Mouse (Mus musculus) ovary, postnatal 14 days (tissue): ENCODE results near the gene Mapkapk5.

Source experiments
- DNase-seq: peaks from one replicate; pipeline ENCODE4 v3.0.0; 2022; ENCODE audit warnings: low spot score

Mapkapk5 gene

GRCm38 (mm10) chr5:121545793-121546529 lies at the start of gene Mapkapk5:
Mapkapk5 (minus strand) TSS chr5:121545905.
- DNase-seq: peak; percentile 99

DNA sequence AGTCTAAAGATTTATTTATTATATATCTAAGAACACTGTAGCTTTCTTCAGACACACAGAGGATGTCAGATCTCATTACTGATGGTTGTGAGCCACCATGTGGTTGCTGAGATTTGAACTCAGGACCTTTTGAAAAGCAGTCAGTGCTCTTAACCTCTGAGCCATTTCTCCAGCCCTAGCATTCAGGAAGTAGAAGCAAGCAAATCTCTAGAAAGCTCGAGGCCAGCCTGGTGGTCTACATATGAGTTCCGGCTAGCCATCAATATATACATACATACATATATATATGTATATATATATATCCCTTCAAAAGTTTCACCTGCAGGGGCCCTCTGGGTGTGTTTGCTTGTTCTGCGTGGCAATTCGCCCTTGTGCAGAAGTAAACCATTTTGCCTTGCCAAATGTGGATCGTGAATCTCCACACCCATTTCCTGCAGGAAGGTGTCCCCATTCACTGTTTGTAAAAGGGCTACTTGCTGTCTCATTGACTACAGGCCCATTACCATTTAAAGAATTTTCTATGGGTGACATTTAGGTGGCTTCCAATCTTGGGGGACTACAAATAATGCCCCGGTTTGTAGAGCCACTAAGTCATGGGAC lies 49.1 kb upstream of the Mapkapk5 start:
- DNase-seq: no peak

GRCm38 (mm10) chr5:121593451-121594401 lies 48.0 kb upstream of the Mapkapk5 start, which contains the start of gene Aldh2:
Aldh2 (minus strand) TSS chr5:121593824.
- DNase-seq: peak; percentile 80

DNA sequence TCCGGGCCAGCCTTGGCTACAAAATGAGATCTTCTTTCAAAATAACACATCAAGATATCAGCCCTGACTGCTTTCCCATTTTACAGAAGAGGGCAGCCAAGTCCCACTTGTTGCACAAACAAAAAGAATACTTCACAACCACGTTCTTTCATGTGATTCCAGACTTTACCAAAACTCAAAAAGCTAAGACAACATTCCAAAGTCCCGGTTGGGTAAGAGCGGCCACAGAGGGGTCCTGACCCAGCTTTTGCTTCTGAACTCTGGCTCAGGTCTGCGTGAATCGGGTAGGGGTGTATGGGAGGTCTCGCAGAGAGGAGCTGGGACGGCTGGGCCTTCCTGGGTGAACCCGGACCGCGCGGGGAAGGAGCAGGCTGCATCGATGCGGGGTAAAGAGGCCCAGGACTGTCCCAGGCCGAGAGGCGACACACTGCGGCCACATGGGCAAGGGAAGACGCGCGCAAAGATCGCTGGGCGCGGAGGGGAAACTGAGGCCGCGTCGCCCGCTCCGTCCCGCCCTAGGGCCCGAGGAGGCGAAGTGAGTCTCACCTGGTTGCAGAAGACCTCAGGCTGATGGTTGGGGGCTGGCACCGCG lies 47.2 kb upstream of the Mapkapk5 start:
- DNase-seq: no peak

DNA sequence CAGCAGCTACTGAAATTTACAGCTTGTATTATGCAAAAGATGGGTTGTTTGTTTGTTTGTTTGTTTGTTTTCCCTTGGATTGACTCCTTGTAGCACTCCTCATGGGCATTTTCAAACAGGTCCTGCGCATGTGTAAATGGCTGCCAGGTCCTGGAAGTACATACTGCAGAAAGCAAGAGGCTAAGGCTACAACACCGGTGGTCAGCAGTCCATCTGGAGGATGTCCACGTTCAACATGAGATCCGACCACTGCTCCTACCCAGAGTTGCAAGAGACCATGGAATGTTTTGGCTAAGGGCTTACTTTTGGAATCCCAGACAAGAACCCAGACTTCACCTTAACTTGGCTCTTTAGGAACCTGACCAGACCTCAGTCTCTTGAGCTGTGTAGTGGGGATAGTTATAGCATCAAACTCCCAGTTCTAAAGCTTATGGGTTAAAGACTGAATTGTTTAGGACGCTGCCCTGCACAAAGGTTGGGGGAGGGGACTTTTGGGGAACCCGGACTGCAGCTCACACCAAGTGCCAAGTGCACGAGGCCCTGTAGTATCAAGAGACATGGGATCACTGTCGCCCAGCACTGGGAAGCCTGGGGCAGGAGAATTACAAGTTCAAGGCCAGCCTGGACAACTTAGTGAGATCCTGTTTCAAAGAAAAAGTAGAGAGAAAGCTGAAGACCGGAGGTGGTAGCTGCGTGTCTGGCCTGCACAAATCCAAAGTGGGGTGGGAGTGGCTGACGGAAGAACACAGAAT lies 46.5 kb upstream of the Mapkapk5 start:
- DNase-seq: no peak

GRCm38 (mm10) chr5:121591417-121592063 lies 45.8 kb upstream of the Mapkapk5 start:
- no peak for DNase-seq

DNA sequence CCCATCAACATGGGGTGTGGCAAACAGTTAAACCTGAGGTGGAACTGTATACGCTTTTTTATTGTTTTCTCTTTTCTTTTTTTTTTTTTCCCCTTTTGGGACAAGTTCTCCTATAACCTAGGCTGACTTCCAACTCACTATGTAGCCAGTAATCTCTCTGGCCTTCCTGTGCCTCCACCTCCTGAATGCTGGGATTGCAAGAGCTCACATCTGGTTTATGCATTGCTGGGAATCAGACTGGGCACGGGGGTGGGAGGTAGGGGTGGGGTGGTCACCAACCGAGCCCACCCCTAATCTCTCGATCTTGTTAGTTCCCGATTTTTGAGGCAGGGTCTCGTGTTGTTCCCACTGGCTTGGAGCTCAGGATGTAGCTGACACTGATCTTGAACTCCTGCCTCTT lies 44.2 kb upstream of the Mapkapk5 start:
- no peak for DNase-seq

GRCm38 (mm10) chr5:121586400-121587039 lies 40.8 kb upstream of the Mapkapk5 start:
- no peak for DNase-seq

- DNase-seq: no peak
These were observed 40.0 kb upstream of the Mapkapk5 start for GRCm38 (mm10) chr5:121585699-121586098.

GRCm38 (mm10) chr5:121585005-121585404 lies 39.3 kb upstream of the Mapkapk5 start:
- no peak for DNase-seq

- peak; percentile 92 for DNase-seq
These were observed 38.2 kb upstream of the Mapkapk5 start for GRCm38 (mm10) chr5:121583765-121584501.

DNA sequence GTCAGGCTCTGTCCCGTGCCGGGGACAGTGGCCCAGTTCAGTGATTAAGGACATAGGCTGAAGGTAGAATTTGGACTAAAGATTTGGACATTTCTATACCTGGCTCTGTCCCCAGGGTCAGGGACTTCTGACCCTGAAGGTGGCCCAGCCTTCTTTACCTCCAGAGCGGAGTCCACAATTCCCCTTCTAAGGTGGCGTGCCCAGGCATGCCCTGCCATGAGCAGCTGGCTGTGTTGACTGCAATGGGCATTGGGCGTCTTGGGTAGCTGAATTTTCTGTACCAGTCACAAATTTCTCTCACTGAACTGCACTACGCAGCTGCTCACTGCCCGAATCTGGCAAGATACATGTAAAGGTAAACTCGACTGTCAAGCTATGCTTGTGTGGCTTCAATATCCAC lies 36.2 kb upstream of the Mapkapk5 start:
- no peak for DNase-seq

GRCm38 (mm10) chr5:121576927-121577488 lies 31.3 kb upstream of the Mapkapk5 start:
- no peak for DNase-seq

- no peak for DNase-seq
These were observed 30.2 kb upstream of the Mapkapk5 start for GRCm38 (mm10) chr5:121575867-121576266.

GRCm38 (mm10) chr5:121574145-121574544 lies 28.4 kb upstream of the Mapkapk5 start:
- no peak for DNase-seq

DNA sequence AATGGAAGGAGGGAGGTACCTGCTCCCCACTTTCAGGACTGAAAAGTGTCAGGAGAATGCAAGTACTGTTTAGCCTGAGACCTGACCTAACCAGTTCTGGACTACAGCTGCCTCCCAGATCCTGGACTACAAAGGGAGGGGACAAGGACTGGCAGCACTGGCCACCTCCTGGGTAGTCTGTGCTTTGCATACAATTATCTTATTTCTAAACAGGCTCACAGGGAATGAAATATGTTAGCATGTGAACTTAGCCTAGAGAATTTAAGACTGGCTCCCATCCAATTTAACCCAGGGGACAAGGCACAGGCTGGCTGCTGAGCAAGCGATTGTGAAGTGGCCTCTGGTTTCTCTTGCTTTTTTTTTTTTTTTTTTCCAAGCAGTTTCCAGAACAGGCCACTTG lies 25.1 kb upstream of the Mapkapk5 start:
- no peak for DNase-seq

DNA sequence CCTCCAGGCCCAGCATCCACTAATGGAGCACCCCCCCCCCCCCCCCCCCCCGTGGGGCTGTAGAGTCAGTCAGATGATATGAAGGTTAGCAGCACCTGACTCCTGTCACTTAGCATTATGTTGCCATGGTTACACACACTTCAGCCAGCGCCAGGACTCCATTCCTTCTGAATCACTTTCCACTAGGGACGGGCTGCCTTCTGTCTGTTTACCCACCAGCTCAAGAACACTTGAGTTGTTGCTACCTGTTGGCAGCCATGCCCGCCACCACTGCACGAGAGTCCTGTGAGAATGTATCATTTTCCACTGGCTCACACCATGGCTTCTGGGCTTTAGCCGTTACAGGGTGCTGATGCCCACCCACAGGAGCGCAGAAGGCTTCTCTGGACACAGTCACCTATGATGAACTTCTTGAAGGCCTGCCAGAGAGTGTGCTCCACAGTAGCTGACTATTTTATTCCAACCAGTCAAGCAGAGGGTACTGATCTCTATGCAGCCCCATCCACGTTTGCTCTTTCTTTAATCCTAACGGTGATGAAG lies 24.2 kb upstream of the Mapkapk5 start:
- no peak for DNase-seq

GRCm38 (mm10) chr5:121566035-121566681 lies 20.5 kb upstream of the Mapkapk5 start:
- no peak for DNase-seq
